Mouse (Mus musculus) adrenal gland, postnatal 25 days (tissue): ENCODE data around the gene Mylpf. TPM values are rescaled to one million over a fixed set of nuclear protein-coding genes. Genes with fewer than 3 reads are reported as not detected.
A peak's percentile ranks its signal among the peaks of the same experiment; 100 is the strongest.

ENCODE experiments used
- DNase-seq: peaks from one replicate; pipeline ENCODE4 v3.0.0; 2021; ENCODE audit warnings: mixed read lengths
- total RNA-seq: library from RNA; stranded (reverse); gene quantifications from 2 replicates; pipeline ENCODE4 v1.2.3, GENCODE M21; 2021

Gene Mylpf
- total RNA-seq, 1 experiment from 2014 or later: 4.4 TPM

DNA sequence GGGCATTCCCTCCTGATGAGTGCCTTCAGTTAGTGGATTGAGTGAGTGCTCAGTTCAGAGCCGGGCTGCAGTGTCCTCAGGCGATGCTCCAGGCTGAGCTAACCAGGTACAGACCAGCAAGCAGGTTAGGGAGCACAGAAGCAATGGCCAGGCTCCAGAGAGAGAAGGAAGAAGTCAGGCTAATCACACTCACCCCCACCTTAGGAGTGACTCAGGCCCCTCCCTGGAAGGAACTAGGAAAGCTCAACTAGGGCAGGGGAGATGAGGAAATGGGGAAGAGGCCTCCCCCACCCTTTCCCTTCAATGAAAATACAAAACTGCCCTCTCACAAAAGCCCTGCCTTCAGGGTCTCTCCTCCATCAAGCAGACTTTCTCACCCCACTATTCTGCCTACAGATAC is 2.1 kb upstream of the Mylpf start:
- no peak for DNase-seq

GRCm38 (mm10) chr7:127207374-127208294 is 1.1 kb upstream of the Mylpf start:
- peak; percentile 41 for DNase-seq

GRCm38 (mm10) chr7:127208295-127208552 is 466 bp upstream of the Mylpf start, which contains the start of gene Tbc1d10b:
Gene Tbc1d10b (minus strand): TSS chr7:127208468.
- DNase-seq: no peak

- DNase-seq: no peak
Observed at GRCm38 (mm10) chr7:127209851-127210250, 1.2 kb downstream of the Mylpf start.

DNA sequence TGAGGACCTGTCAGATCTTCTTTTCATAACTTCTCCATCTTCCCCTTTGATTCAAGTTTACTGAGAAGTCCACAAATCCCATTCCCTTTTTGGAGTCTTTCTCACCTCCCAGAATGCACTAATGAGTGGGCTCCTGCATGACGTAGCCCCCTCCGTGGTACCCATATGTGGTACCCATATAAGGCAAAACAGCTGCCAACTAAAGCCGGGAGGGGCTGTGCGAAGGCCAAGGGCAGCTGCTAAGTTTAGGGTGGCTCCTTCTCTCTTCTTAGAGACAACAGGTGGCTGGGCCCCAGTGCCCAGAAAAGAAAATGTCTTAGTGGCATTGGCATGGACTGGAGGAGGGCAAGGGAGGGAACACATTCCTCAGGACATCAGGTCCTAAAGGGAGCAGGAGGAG is 1.6 kb downstream of the Mylpf start:
- no peak for DNase-seq

GRCm38 (mm10) chr7:127211014-127211745 is 2.5 kb downstream of the Mylpf start:
- no peak for DNase-seq

DNA sequence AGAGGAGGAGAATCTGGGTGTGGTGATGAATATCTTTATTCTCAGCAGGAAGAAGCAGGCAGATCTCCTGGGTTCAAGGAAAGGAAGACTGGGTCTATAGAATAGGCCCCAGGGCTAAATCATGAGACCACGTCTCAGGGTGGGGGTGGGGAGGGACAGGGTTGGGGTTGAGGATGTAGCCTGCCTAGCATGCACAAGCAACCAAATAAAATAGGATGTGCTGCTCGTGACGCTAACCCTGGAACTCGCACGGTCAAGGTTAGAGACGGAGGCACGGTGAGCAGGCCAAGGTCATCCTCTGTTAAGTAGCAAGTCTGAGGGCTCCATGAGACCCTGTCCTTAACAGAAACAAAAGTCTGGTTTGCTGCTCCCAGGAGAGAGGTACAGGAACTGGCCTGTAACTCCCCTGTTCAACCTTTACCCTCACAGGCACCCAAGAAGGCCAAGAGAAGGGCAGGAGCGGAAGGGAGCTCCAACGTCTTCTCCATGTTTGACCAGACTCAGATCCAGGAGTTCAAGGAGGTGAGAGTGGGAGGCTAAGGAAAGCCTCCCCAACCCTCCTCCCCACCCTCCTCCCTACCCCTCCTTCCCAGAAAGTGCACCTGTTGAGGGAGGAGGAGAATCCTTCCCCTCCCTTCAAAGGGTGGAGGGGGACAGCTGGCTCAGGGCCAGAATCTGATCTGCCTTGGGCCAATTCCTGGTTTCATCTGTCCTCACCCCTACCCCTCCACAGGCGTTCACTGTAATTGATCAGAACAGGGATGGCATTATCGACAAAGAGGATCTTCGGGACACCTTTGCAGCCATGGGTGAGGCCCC is 4.0 kb downstream of the Mylpf start:
- no peak for DNase-seq

GRCm38 (mm10) chr7:127213485-127213884 is 4.8 kb downstream of the Mylpf start:
- DNase-seq: no peak

GRCm38 (mm10) chr7:127213930-127214329 is 5.2 kb downstream of the Mylpf start:
- no peak for DNase-seq

GRCm38 (mm10) chr7:127214521-127214920 is 5.8 kb downstream of the Mylpf start:
- DNase-seq: no peak

DNA sequence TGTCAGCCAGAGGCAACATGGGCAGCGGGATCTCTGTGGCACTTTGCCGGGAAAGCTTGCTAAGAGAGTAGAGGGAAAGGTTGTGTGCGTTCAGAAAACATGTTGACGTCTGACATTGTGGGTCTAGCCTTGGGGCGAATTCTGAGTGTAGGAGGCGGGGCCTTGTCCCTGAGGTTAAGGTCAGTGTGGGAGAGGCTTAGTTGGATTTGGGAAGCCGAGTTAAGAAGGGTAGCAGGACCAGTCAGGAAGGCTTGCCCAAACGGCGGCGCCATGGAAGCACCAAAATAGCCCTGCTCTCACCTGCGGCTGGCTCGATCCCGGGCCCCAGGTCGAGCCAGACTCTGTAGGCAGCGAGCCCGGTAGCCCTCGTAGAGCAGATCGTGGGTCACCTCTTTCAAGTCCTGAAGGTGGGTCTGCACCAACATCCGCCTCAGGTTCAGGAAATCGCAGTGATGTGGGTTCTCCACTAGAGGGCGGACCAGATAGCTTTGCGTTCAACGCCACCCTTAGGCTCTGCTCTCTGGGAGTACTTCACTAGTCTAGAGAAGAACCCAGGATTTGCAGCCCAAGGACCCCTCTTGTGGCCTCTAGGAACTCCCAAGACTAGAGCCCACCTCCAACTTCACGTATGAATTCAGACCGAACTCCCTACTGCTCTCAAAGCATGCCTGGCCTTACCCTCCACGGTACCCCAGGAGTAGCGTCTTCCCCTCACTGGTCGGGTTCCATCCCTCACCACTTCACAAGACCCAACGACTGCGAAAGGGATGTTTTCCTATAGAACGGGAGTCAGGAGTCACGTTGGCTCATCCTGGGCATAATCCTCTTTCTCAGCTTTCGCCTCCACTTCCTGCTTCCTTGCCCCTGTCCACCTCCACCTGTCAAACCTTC is 6.5 kb downstream of the Mylpf start:
- DNase-seq: peak; percentile 38

DNA sequence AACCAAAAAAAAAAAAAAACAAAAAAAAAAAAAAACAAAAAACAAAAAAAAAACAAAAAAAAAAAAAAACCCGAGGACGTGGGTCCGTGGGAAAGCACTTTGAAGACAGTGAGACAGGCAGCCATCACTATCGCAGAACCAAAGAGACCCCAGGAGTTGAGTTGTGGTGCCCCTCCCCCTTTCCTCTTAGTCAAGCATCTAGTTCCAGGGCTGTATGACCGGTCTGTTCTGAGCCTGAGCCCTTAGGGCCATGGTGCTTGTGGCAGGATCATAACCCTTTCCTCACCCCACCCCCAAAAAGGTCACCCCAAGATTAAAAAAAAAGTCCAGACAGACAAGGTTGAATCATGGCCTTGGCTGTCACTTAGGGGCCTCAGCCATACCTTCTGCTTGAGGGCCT is 7.6 kb downstream of the Mylpf start:
- no peak for DNase-seq

- DNase-seq: no peak
Observed at GRCm38 (mm10) chr7:127217475-127217874, 8.8 kb downstream of the Mylpf start.

DNA sequence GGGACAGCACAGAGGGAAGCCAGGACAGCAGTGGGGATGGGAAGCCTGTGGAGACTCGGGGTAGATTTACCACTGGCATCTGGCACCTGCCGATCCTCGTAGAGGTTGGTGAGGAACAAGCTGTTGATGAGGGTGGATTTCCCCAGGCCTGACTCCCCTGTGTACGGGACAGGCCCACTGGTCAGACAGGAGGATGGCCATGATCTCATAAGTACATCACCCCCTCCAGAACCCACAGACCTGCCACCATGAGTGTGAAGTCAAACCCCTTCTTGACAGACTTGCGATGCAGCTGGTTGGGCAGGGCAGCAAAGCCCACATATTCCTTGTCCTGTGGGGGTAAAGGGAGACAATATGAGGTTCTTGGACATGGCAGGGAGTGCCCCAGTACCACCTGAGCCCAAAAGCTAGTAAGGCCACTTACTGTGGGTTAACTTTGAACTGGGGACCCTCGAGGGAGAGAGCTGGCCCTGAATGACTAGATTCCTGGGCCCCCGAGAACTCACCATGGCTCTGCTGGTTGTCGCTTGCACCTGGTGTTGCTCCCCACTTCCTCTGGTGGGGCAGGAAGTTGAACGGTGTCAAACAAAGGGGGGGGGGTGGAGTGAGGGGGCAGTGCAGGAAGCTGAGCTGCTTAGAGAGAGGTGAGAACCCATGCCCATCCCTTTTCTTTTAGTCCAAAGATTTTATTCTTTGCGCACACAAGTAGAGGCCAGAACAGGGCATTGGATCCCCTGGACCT is 9.4 kb downstream of the Mylpf start:
- no peak for DNase-seq

- no peak for DNase-seq
Observed at GRCm38 (mm10) chr7:127218670-127219069, 10.0 kb downstream of the Mylpf start.

DNA sequence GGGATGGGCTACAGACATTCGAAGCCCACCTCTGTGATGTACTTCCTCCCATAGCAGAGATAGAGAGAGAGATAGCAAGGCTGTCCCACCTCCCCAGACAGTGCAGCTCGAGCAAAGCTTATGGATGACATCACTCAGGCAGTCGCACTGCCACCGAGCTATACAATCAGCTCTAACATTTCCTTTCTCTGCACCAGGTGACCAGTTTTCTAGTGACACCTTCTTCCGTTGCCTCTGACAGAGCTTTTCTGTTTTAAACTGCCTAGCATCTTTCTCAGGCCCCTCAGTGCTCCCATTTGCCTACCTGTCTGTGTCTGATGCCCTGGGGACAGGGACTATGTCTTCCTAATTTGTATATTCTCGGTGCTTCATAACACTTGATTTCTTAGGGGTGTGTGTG is 11.8 kb downstream of the Mylpf start:
- DNase-seq: no peak

DNA sequence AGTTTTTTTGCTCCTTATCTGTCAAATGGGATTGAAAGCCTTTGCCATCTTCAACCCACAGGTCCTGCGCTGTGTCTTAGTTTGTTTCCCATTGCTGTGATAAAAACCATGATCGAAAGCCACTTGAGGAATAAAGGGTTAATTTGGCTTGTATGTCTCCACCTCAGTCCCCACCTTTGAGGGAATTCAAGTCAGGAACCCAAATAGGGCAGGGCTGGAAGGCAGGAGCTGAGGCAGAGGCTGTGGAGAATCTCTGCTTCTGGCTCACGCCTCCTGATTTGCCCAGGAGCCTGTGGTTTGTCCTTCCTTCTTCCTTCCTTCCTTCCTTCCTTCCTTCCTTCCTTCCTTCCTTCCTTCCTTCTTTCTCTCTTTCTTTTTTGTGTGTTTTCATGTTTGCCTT is 14.4 kb downstream of the Mylpf start:
- DNase-seq: no peak

DNA sequence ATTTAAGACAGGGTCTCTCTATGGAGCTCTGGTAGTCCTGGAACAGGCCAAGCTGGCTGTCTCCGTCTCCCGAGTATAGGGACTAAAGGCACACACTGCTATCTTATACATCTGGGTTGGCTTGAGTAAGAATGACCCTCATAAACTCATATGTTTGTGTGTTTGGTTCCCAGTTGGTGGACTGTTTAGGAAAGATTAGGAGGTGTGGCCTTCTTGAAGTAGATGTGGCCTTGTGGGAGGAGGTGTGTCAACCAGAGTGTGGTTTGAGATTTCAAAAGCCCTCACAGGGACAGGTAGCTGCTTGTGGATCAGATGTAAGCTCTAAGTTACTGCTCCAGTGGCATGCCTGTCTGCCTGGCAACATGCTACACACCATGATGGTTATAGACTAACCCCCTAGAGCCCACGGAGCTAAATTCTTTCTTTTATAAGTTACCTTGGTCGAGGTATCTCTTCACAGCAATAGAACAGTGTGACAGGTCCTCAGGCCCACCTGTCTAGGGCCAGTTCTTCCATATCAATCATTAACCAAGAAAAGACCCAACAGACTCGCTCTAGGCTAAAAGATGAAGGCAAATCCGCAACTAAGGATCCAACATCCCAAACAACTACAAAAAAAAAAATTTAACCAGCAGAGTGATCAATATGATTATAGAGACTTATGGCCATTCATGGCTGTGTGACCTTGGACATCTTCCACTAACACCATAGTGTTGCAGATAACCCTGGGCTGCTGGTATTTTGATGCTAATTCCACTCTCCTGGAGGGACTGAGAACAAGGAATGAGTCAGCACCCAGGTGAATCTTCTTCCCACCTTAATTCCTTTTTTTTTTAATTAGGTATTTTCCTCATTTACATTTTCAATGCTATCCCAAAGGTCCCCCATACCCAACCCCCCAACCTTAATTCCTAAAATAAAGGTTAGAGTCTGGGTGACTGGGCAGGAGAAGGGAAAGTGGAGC is 15.1 kb downstream of the Mylpf start:
- no peak for DNase-seq

DNA sequence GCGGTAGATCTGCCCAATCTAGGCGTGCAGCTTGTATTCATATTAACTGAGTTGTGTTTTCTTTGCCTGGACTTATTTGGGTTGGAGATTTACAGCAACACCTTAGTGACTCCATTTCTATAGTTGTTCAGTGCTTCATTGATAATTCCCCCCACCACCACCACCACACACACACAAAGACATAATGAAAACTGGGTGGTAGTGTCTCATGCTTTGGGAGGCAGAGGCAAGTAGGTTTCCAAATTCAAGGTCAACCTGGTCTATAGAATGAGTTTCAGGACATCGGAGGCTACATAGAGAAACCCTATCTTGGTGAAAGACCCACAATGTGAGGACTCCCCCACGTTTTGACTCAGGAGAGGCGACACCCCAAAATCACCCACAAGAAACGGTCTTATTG is 15.9 kb downstream of the Mylpf start:
- no peak for DNase-seq
